Mouse (Mus musculus): ENCODE results near the gene Wdpcp. TPM values are rescaled to one million over a fixed set of nuclear protein-coding genes. Genes with fewer than 3 reads are reported as not detected.

Wdpcp gene
- polyA plus RNA-seq, 1 experiment from 2014 or later = 10.9 TPM

DNA sequence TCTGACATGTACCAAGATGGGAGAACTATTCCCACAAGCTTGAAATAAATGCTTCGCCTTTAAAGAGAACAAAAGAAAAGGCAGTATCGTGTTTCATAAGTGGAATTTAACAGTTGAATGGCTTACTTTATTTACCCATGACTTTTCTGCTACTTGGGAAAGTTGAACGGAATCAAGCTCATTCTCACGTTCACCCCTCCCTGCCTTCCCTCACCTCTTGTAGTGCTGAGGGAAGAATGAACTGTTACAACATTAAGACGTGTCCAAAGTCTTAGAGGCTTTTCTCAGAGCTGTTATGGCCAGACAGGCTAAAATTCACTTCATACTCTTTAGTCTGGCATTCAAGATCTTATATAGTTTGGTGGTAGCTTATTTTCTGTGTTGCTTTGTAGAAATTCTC lies 30.5 kb downstream of the Wdpcp start:
- no peaks in the 10 kb centered on the region for H3K27me3 ChIP-seq (ENCODE audit: control insufficient read depth, insufficient read depth, low read length)
- no peak overlapping the region for H3K4me3 ChIP-seq (ENCODE audit: low read depth, low read length)
- WGBS = 63% methylated on average over 5 of the region's 5 CpGs
- no peak overlapping the region for H3K9ac ChIP-seq (ENCODE audit: low read length)
- H3K27ac ChIP-seq (ENCODE audit: low read depth, low read length) = no peak overlapping the region
- H3K4me2 ChIP-seq = no peak overlapping the region
- no peaks in the 10 kb centered on the region for H3K4me1 ChIP-seq (ENCODE audit: control insufficient read depth, insufficient read depth, low read length)
- H3K9me3 ChIP-seq (ENCODE audit: control insufficient read depth, low read length) = no peaks in the 10 kb centered on the region
- no peak for DNase-seq (ENCODE audit: low spot score, missing footprints)
- no peaks in the 10 kb centered on the region for H3K36me3 ChIP-seq (ENCODE audit: control insufficient read depth, insufficient read depth, low read length)
- no peak for ATAC-seq (ENCODE audit: low FRiP score)

DNA sequence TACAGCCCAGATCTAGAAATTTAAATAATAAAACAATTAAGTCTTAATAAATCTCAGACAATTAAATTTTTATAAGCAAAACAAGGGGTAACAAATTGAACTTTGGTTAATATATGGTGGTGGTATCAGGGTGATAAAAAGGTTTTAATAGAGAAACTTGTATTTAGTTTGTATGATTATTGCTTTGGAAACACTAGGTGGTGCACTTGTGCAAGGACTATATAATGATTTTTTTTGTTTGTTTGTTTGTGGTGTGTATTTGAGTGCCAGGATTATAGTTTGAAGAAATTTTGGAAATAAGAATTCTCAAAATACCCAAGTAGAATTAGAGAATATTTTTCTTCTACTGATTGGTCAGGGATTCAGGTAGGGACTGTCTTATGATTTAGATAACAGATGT lies 43.9 kb downstream of the Wdpcp start:
- no peak for ATAC-seq (ENCODE audit: low FRiP score)
- Histone ChIP-seq H3K9ac (ENCODE audit: low read length) (no peak overlapping the region), H3K4me1 (ENCODE audit: control insufficient read depth, insufficient read depth, low read length) (no peaks in the 10 kb centered on the region), H3K27ac (ENCODE audit: low read depth, low read length) (no peak overlapping the region), H3K9me3 (ENCODE audit: control insufficient read depth, low read length) (no peaks in the 10 kb centered on the region), H3K36me3 (ENCODE audit: control insufficient read depth, insufficient read depth, low read length) (no peaks in the 10 kb centered on the region), H3K27me3 (ENCODE audit: control insufficient read depth, insufficient read depth, low read length) (no peaks in the 10 kb centered on the region), H3K4me2 (no peak overlapping the region), H3K4me3 (ENCODE audit: low read depth, low read length) (no peak overlapping the region)
- DNase-seq (ENCODE audit: low spot score, missing footprints) = no peak

DNA sequence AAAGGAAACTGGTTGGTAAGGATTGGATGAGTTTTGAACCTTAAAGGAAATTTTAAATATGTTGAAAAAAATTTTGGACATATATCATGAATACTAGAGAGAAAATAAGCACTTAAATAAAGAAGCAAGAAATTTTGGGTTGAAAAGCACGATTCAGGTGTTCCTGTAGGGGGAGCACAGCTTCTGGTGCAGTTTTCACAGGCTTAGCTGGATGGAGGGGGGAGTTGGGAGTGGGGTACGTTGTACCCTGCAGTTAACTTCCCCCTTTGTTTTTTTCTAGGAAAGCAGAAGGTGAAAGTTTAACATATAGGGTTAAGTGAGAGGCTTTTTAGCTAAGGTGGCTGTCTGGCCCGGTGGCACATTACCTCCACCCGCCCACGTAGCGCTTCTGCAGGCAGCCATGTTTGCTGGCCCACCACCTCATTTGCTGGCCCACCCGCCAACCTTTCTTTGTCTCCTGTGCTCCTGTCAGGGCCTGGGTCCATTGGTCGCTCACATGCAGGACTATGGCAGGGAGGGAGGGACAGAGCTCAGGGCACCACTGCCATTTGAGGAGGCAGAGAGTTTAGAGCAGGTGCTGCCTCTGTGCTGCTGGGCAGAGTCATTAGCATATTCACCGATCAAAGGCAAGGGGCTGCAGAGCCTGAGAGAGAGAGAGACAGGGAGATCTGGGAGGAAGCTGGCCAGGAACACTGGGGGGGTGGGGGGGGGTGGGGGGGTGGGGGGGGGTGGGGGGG lies 62.3 kb downstream of the Wdpcp start:
- no peaks in the 10 kb centered on the region for H3K9me3 ChIP-seq (ENCODE audit: control insufficient read depth, low read length)
- no peak overlapping the region for H3K4me3 ChIP-seq (ENCODE audit: low read depth, low read length)
- 56% methylated on average over 9 of the region's 9 CpGs for WGBS
- H3K36me3 ChIP-seq (ENCODE audit: control insufficient read depth, insufficient read depth, low read length) = no peaks in the 10 kb centered on the region
- DNase-seq (ENCODE audit: low spot score, missing footprints) (no peak), ATAC-seq (ENCODE audit: low FRiP score) (peak; percentile 52; the same call in 1 of the 2 replicates)
- no peak overlapping the region for H3K27ac ChIP-seq (ENCODE audit: low read depth, low read length)
- no peaks in the 10 kb centered on the region for H3K27me3 ChIP-seq (ENCODE audit: control insufficient read depth, insufficient read depth, low read length)
- no peak overlapping the region for H3K4me2 ChIP-seq
- H3K4me1 ChIP-seq (ENCODE audit: control insufficient read depth, insufficient read depth, low read length) = no peaks in the 10 kb centered on the region
- H3K9ac ChIP-seq (ENCODE audit: low read length) = no peak overlapping the region

DNA sequence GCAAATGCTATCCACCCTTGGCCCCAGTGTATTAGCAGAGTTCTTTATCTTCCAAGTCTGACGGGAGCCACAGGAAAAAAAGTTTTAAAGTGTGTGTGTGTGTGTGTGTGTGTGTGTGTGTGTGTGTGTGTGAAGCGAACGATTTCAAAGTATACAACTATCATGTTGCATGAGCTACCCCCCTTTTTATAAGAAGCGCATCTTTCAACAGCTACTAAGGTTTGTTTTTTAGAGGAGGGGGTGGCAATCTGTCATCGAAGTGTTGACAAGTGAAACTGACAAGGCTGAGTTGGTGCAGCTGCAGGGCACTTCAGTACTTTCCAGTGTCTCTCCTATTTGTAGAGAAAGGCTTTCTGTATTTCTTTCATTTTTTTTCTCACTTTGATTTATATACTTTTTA lies 66.3 kb downstream of the Wdpcp start:
- no peak for ATAC-seq (ENCODE audit: low FRiP score)
- no peak for DNase-seq (ENCODE audit: low spot score, missing footprints)
- WGBS = 76% methylated on average over 5 of the region's 5 CpGs

DNA sequence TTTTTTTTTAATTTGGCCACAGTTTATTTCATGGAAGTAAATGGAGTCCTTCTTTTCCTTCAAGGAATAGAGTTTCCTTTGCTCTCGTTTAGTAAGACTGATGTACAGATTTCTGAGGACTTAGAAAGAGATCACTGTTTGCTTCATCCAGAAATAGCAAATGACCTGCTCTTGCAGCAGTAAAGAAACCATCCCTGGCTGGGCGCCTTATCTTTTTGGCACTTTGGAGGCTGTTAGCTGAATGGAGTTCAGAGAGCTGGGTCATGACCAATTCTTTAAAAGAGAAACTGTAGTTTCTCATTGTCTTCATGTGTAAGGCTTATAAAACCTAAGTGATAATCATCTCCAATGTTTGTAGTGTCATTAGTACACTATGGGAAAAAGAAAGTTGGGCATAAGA lies 67.5 kb downstream of the Wdpcp start:
- Histone ChIP-seq H3K4me2 (no peak overlapping the region), H3K36me3 (ENCODE audit: control insufficient read depth, insufficient read depth, low read length) (no peaks in the 10 kb centered on the region), H3K9ac (ENCODE audit: low read length) (no peak overlapping the region), H3K27ac (ENCODE audit: low read depth, low read length) (no peak overlapping the region), H3K9me3 (ENCODE audit: control insufficient read depth, low read length) (no peaks in the 10 kb centered on the region), H3K27me3 (ENCODE audit: control insufficient read depth, insufficient read depth, low read length) (no peaks in the 10 kb centered on the region), H3K4me1 (ENCODE audit: control insufficient read depth, insufficient read depth, low read length) (no peaks in the 10 kb centered on the region), H3K4me3 (ENCODE audit: low read depth, low read length) (no peak overlapping the region)
- 78% methylated on average over 2 of the region's 2 CpGs for WGBS
- DNase-seq (ENCODE audit: low spot score, missing footprints) (no peak), ATAC-seq (ENCODE audit: low FRiP score) (no peak)

More for the DNA sequence above, 66.3 kb downstream of the Wdpcp start:
- Histone ChIP-seq H3K4me1 (ENCODE audit: control insufficient read depth, insufficient read depth, low read length) (no peaks in the 10 kb centered on the region), H3K27me3 (ENCODE audit: control insufficient read depth, insufficient read depth, low read length) (no peaks in the 10 kb centered on the region), H3K36me3 (ENCODE audit: control insufficient read depth, insufficient read depth, low read length) (no peaks in the 10 kb centered on the region), H3K27ac (ENCODE audit: low read depth, low read length) (no peak overlapping the region), H3K9ac (ENCODE audit: low read length) (no peak overlapping the region), H3K4me2 (no peak overlapping the region), H3K9me3 (ENCODE audit: control insufficient read depth, low read length) (no peaks in the 10 kb centered on the region), H3K4me3 (ENCODE audit: low read depth, low read length) (no peak overlapping the region)

DNA sequence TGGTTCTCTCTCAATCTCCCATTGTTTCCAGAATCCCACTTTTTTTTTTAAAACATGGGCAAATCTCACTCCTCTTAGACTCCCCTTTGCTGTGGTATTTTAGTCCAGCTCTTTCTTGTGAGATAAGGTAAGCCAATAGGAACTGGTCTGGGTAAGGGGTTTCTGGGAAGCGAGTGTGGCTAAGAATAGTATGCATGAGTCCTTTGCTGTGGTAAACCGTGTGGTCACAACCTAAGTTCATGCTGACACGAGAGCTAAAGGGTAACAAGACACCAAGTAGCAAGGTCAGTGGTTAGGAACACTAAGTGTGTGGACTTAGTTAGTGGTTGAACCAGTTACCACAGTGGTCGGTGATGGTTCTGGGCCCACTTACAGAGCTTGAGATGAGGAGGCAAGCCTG lies 72.2 kb downstream of the Wdpcp start:
- no peak overlapping the region for H3K4me2 ChIP-seq
- no peak for ATAC-seq (ENCODE audit: low FRiP score)

DNA sequence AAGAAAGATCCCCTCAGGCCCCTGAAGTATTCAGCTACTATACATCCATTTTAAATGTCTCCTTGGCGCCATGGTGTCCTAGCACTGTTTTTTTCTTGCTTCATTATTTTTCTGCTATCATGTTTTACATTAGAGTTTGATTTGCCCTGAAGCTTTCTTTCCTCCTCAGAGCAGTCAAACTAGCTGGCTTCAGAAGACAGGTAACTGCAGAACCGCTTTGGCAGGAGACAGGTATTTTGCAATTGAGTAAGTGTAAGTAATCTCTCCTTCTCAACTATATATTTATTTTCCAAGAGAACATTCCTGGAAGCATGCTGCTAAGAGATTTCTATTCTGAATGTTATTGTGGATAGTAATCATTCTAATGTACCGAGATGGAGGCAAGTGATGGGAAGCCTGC lies 74.1 kb downstream of the Wdpcp start:
- ATAC-seq (ENCODE audit: low FRiP score) (no peak), DNase-seq (ENCODE audit: low spot score, missing footprints) (no peak)
- no peaks in the 10 kb centered on the region for H3K9me3 ChIP-seq (ENCODE audit: control insufficient read depth, low read length)
- no peak overlapping the region for H3K9ac ChIP-seq (ENCODE audit: low read length)
- no peaks in the 10 kb centered on the region for H3K36me3 ChIP-seq (ENCODE audit: control insufficient read depth, insufficient read depth, low read length)
- no peak overlapping the region for H3K4me3 ChIP-seq (ENCODE audit: low read depth, low read length)
- no peaks in the 10 kb centered on the region for H3K27me3 ChIP-seq (ENCODE audit: control insufficient read depth, insufficient read depth, low read length)
- no peak overlapping the region for H3K4me2 ChIP-seq
- no peak overlapping the region for H3K27ac ChIP-seq (ENCODE audit: low read depth, low read length)
- 87% methylated on average over 3 of the region's 3 CpGs for WGBS
- H3K4me1 ChIP-seq (ENCODE audit: control insufficient read depth, insufficient read depth, low read length) = no peaks in the 10 kb centered on the region

More for the DNA sequence above, 72.2 kb downstream of the Wdpcp start:
- 84% methylated on average over 4 of the region's 4 CpGs for WGBS
- Histone ChIP-seq H3K4me3 (ENCODE audit: low read depth, low read length) (no peak overlapping the region), H3K9ac (ENCODE audit: low read length) (no peak overlapping the region), H3K36me3 (ENCODE audit: control insufficient read depth, insufficient read depth, low read length) (no peaks in the 10 kb centered on the region), H3K9me3 (ENCODE audit: control insufficient read depth, low read length) (no peaks in the 10 kb centered on the region), H3K27me3 (ENCODE audit: control insufficient read depth, insufficient read depth, low read length) (no peaks in the 10 kb centered on the region), H3K4me1 (ENCODE audit: control insufficient read depth, insufficient read depth, low read length) (no peaks in the 10 kb centered on the region), H3K27ac (ENCODE audit: low read depth, low read length) (no peak overlapping the region)
- peak; percentile 65 for DNase-seq (ENCODE audit: low spot score, missing footprints)

DNA sequence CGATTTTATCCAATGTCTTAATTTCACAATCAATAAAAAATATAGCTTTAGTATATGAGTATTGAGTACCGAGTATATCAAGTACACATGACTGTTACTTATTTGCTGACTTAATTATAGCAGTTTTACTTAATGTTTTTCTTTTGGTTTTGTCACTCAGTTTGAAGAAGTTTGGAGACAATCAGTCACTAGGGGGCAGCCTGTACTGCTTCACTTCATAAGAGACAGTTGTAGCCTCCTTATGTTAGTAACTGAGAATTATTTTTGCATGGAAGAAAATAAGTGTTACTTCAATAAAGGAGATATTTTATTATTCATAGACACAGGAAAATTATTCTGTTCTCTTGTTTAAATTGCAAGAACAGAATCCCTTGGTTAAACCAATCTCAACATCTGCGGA lies 87.0 kb downstream of the Wdpcp start:
- H3K4me2 ChIP-seq = no peak overlapping the region
- H3K4me1 ChIP-seq (ENCODE audit: control insufficient read depth, insufficient read depth, low read length) = no peaks in the 10 kb centered on the region
- ATAC-seq (ENCODE audit: low FRiP score) = peak; percentile 50; the same call in 1 of the 2 replicates
- DNase-seq (ENCODE audit: low spot score, missing footprints) = peak; percentile 86
- WGBS = 68% methylated on average over 3 of the region's 3 CpGs
- no peaks in the 10 kb centered on the region for H3K9me3 ChIP-seq (ENCODE audit: control insufficient read depth, low read length)
- H3K27ac ChIP-seq (ENCODE audit: low read depth, low read length) = no peak overlapping the region
- no peak overlapping the region for H3K4me3 ChIP-seq (ENCODE audit: low read depth, low read length)
- no peaks in the 10 kb centered on the region for H3K36me3 ChIP-seq (ENCODE audit: control insufficient read depth, insufficient read depth, low read length)
- no peak overlapping the region for H3K9ac ChIP-seq (ENCODE audit: low read length)
- no peaks in the 10 kb centered on the region for H3K27me3 ChIP-seq (ENCODE audit: control insufficient read depth, insufficient read depth, low read length)

DNA sequence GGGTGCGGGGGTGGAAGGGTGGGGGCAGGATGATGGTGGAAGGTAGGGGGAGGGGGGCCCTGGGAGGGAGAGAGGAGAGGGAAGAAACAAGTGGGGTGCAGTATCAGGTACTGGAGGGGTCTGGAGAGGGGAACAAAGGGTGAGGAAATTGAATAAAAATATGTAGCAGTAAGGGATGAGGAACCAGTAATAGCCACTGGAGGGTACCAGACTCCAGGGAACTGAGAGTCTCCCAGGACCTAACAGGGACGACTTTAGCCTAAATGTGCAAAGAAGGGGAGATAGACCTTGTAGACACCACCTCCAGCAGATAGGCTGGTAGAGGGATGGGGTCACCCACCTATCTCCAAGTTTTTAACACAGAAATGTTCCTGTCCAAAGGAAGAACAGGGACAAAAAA lies 105.0 kb downstream of the Wdpcp start:
- Histone ChIP-seq H3K9ac (ENCODE audit: low read length) (no peak overlapping the region), H3K36me3 (ENCODE audit: control insufficient read depth, insufficient read depth, low read length) (no peaks in the 10 kb centered on the region), H3K4me3 (ENCODE audit: low read depth, low read length) (no peak overlapping the region), H3K4me1 (ENCODE audit: control insufficient read depth, insufficient read depth, low read length) (no peaks in the 10 kb centered on the region), H3K4me2 (no peak overlapping the region), H3K9me3 (ENCODE audit: control insufficient read depth, low read length) (no peaks in the 10 kb centered on the region), H3K27ac (ENCODE audit: low read depth, low read length) (no peak overlapping the region), H3K27me3 (ENCODE audit: control insufficient read depth, insufficient read depth, low read length) (no peaks in the 10 kb centered on the region)
- DNase-seq (ENCODE audit: low spot score, missing footprints) = no peak
- 65% methylated on average over 2 of the region's 2 CpGs for WGBS
- ATAC-seq (ENCODE audit: low FRiP score) = no peak

All from midbrain, embryonic 11.5 days (tissue).